Mouse (Mus musculus): Measurements from ENCODE around the gene Tti1.
"Not testable (repeated sequence)": the region's sequence is repeated elsewhere in the genome, so short reads cannot be mapped to it uniquely, and the experiment has no call there.

Tti1 gene

DNA sequence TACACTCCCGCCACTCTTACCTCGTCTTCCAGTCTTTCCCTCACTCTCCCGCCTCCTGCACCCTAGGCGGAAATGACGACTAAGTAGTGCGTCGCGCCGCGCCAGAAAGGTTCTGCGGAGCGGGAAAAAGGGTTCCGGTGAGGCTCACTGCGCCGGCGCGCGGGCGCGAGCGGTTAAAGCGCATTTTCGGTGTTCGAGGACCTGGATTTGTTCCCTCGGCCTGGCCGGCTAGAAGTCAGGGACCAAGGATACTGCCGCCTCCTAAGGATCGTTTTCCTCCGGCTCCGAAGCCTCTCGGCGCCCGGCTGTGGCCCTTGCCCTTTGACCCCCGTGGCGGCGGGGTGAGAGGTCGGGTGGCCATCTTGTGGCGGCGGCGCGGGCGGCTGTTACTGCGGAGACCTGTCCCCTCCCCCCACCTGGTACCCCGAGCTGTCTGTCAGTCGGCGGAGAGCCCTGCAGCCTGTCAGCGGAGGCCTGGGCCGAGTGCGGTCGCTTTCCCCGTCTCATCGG is at the start of gene Tti1, which contains the start of gene Rprd1b:
TSS of gene Tti1 (minus strand) at position 80 of the 510 bp plus-strand sequence.
TSS of gene Rprd1b (plus strand) at position 144 of the 510 bp plus-strand sequence.
- DNase-seq, result peak; percentile 93 to 96

DNA sequence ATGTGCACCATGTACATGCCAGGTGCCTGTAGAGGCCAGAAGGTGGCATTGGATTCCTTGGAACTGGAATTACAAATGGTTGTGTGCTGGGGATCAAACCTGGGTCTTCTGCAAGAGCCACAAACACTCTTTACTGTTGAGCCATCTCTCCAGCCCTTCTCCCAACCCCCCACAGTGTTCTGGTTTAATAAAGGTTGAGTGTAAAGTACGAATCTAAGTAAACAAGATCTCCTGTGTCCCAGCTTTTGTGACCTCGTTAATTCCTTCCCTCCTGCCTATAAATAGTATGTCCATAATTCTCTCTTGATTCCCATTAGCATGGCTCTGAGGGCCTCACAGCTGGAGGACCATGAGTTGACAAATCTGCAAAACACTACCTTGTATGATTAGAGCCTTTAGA is 49.7 kb upstream of the Tti1 start:
- no peak for DNase-seq

DNA sequence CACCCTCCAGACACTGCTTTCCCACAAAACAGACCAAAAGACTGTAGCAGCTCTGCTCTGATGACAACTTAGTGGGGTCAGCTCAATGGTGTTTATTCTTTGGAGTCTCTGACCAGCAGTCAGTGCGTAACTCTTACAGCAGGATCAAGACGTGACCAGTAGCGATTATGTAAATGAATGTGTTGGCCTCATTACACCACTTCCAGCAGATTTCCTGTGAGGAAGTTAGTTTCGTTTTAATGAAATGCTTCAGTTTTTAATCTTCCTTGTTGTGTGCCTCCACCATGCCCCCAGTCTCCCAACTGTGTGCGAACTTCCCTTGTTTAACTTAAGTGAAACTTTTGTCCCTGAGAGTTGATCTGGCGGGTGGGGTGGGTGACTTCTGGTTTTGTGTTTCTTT is 48.5 kb upstream of the Tti1 start:
- DNase-seq, result no peak

DNA sequence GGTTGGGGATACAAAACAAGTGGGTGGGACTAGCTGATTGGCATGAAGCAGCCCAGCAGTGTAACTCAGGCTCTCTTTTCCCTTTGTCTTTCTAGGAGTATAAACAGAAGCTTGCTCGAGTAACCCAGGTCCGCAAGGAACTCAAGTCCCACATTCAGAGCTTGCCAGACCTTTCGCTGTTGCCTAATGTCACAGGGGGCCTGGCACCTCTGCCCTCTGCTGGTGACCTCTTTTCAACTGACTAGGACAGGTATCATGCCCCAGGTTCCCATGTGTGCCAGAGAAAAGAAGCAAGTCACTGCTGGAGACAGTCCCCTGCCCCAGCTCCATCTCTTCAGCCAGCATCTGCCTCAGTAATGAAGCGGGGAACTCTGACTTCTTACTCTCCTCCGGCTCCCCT is 46.6 kb upstream of the Tti1 start:
- DNase-seq, result no peak

DNA sequence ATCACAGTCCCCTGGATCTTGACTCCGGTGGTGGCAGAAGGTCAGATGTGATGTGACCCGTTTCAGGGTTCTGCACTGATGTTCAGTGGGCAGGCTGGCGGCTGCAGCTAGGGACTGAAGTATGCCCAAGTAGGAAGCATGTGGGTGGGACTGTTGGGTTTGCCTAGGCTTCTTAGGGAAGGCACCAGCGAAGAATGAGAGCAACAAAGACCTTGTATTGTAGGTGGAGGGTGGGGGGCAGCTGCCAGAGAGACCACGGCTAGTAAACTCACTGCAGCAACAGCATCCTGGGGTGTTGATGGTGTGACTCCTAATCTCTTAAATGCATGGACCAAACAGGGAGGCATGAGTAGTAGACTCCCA is 43.4 kb upstream of the Tti1 start:
- DNase-seq, result peak in 1 of 2 experiments; percentile 46

DNA sequence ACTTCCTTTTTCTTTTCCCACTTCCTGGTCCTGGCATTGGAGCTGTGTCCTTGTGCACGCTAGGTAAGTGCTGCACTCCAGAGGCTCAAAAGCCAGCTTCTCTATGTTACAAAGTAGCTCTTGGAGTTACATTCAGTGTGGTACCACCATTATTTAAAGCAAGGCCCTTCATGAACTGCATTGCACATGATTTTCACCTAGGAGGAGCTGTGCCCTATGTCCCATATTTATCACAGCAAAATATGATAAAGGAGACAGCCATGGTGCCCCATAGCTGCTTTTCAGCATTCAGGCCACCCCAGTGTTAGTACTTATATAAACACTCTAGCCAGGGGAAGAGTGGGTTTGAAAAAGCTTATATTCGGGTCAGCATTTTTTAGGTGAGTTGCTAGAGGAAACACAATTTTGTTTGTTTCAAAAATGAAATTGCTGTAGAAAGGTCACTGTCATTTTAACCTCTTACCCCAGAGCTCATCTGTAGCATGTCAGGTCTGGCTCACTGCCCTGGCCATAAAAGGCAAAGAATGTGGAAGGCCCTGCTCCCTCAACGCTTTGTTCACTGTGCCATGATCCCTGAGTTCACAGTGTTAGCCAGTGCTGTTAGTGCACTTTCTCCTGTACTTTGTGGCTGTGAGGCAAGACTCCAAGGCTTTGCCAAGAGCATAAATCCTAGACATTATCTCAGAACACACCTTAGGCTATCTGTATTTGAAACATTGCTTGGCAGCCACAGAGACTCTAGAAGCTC is 42.8 kb upstream of the Tti1 start:
- peak; percentile 85 to 88 for DNase-seq

DNA sequence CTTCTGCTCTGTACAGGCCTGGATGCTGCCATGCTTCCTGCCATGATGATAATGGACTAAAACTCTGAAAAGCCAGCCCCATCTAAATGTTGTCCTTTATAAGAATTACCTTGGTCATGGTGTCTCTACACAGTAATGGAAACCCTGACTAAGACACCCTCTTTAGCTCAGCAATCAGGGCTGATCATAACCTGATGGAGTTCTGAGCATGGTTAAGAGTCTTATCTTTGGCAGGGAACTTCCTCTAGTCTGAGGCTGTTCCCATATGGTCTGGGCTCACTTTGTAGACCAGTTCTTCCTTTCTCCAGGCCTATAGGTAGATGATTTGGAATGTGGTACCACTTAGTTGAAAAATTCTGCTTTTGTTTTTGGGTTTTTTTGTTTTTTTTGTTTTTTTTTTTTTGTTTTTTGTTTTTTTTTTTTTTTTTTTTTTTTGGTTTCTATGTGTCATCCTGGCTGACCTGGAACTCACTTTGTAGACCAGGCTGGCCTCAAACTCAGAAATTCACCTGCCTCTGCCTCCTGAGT is 40.3 kb upstream of the Tti1 start:
- DNase-seq, result no peak

DNA sequence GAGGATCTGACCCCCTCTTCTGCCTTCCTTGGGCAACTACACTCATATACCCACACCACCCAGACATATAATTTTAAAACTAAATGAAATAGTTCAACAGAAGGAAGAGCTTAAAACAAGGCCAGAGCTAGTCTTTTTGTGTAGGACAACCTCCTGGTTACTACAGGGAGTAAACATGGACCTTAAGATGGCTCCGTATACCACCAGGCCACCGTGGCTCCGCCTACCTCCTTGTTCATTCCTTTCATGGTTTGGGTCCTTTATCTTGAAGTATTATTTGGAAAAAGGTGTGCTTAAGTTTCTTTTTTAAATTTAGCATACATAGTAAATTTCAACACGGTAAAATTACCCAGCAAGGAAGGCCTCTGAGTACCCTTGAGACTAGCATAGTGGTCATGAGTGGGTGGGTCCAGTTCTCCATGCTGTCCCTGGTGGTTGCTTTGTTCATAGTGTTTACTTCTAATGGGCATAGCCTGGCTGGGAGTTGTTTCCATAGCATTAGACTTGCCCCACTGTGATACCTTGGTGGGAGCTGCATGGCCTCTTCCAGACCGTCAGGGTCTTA is 39.1 kb upstream of the Tti1 start:
- DNase-seq, result no peak

DNA sequence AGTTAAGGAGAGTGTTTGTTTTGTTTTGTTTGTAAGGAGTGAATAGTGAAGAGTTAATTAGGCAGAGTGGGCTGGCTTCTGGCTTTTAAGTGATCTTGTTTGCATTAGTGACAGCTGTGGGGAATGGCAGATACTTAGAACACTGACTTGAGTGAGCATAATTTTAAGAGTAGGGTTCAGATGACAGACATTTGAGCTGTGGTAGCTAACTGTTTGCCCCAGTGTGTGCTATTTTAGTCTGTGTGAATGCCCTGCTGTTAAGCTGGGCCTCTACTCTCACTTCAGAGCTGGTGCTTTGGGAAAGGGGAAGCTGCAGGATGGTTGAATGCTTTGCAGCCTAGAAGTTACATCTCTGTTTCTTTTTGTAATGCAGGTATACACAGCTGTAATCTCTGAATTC is 38.2 kb upstream of the Tti1 start:
- DNase-seq, result no peak

DNA sequence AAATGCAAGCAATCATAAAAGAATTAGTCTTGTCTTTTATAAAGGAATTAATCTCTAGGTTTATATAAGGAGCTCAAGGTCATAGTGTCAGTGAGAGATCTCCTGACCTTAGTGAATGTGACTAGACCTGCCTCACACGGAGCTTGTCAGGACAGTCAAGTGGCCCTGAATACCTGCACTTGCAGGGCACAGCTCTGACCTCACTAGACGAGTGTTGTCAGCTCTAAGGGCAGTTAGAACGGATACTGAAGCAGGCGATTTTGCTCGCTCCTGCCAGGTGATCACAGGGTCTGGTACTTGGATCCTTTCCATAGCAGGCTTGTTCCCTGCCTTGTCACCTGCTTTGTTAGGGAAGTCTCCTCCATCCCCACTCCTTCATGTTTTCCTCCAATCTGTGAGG is 36.8 kb upstream of the Tti1 start:
- no peak for DNase-seq

DNA sequence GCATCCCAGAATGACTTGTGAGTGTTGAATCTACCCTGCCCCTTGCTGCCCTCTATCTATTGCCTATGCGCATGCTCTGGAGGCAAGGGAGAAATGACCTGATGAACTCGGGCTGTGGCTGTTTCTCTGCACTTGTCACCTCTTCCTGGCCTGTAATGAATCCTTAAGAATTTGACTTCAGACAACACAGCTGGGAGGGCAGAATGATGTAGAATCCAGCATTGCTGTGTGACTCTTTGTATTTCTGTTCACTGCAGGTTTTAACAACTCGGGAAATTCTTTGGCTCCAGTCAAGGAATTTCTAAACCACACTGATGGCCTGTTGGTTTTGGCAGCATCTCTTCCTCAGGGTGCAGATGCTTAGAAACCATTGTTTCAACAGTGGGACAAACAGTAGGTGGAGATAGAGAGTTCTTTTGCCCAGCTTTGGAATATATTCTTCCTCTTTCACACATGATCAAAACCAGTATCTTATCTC is 36.4 kb upstream of the Tti1 start:
- DNase-seq, result peak in 1 of 2 experiments; percentile 49

DNA sequence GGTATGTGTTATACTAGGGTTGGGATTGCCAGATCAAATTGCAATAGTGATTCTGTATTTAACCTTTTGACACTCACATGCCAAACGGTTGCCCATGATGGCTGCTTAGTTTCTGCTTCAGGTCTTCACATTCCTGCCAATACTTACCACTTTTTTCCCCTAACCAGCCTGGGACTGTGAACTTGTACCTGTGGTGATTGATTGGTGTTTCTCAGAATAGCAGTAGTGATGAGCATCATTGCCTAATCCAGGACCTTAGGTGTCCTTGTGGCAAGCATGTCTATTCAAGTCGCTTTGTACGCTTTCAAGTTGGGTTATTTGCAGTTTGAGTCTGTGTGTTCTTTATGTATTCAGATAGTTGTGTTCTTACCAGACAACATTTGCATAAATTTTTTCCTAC is 34.8 kb upstream of the Tti1 start:
- DNase-seq, result no peak

DNA sequence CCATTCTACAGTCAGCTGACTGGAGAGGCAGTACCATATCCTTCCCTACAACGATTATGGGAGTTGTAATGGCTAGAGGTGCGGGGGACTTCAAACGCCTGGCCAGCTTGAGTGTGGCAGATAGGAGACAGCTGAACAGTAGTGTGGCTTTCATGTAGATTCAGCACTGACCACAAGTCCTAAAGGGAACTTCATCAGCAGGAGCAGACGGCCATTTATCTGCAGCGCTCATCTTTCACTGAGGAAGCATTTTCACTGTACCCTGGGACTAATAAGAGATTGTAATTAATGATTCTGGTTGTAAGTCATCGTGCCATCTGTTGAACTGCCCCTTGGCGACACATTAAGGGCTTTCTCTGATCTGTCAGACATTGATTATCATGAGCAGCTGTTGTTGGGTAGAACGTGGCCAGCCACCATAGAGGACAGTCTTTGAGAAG is 31.5 kb upstream of the Tti1 start:
- DNase-seq, result no peak

DNA sequence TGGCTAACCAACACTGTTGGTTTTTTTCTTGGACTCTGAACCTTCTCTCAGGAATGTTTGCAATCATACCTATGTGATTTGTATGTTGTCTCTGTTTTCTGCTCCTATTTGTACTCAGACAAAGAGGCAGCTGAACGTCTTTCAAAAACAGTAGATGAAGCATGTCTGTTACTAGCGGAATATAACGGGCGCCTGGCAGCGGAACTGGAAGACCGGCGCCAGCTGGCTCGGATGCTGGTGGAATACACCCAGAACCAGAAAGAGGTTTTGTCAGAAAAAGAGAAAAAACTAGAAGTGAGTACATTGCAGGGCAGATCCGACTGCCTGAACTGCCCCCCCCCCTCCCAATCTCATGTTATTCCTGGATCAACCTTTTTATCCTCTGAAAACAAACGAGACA is 30.3 kb upstream of the Tti1 start:
- DNase-seq, result peak in 1 of 2 experiments; percentile 26

DNA sequence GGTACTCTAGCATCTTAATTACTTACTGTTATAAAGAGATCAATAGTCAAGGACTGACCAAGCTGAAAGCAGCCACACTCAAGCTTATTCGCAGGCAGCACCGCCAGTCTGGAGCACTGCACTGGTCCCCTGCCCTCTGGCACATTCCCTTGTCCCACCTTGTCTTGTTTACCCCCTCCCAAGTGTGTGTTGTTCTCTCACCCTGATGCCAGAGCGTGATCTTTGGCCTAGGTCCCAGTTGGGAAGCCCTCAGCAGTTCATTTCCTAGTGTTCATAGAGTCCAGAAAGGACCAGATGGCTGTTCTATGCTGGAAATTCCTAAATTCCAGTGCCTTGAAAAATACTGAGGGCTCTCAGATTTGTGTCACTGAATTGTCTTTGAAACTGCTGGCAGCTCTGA is 28.8 kb upstream of the Tti1 start:
- no peak for DNase-seq

DNA sequence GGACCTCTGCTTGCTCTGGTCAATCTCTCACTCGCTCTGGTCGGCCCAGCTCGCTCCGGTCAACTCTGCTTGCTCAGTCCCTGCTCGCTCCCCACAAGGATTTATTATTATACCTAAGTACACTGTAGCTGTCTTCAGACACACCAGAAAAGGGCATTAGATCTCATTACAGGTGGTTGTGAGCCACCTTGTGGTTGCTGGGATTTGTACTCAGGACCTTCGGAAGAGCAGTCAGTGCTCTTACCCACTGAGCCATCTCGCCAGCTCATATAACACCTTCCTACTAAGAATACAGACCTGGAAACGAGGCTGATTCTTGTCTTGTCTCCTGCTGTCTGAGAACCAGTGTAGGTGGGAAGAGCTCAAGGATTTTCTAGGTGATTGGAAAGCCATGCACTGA is 27.1 kb upstream of the Tti1 start:
- not testable (repeated sequence) for DNase-seq

DNA sequence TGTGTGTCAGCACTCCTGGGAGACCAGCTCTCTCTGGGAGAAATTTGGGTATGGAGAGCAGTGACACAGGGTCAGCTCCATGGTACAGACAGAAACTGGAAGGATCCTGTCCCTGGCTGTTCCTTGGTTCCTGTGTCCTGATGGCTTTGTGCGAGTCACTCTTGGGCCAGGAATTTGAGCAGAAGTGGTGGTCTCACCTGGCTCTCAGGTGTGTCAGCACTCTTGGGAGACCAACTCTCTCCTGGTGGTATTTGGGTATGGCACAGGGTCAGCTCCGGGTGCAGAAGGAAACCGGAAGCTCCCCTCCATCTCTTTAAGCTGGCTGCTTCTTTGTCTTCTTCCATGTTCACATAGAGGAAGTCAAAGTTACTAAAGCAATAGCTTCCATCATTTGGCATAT is 26.4 kb upstream of the Tti1 start:
- no peak for DNase-seq

DNA sequence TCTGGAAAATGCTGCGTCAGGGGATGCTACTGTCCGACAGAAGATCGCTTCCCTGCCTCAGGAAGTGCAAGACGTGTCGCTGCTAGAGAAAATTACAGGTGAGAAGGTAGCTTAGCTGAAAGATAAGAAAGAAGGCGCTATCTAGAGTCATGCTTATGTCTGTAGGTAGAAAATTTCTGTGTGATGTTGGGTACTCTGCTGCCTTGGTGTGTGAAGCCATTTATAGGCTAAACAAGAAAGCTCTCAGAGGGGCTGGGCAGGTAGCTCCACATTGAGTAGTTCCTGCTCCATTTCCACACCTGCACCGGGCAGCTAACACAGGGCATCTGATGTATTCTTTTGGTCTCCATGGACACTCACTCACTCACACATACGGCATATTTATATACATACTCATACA is 21.9 kb upstream of the Tti1 start:
- DNase-seq, result no peak

DNA sequence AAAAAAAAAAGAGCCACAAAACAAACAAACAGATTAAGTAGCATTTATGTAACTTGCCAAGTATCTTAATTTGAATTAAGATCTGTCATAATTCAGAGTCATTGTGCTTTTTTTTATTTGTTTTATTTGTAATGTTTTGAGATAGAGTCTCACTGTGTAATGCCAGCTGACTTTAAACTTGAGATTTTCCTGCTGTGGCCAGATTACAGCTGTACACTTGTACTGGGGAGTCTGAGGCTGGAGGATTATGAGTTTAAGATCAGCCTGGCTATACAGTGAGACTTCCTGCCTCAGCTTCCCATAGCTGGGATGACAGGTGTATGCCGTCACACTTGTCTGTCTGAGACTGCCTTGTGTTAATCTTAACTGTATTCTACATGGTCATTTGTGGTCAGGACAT is 20.5 kb upstream of the Tti1 start:
- no peak for DNase-seq

DNA sequence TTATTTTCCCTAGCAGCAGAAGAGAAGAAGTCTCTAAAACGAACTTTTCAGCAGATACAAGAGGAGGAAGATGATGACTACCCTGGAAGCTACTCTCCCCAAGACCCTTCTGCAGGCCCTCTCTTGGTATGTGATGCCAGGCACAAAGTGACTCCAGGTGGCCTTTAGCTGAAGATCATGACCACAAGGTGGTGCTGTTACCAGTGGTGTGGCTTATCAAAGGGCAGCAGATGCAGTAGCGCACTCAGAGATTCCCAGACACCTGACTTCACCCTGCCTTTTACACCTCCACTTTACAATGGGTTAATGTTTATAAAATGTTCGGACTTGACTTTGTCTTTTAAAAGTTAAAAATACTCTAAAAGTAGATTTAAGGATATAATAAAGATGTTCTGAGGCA is 19.7 kb upstream of the Tti1 start:
- DNase-seq, result peak; percentile 68 to 81

DNA sequence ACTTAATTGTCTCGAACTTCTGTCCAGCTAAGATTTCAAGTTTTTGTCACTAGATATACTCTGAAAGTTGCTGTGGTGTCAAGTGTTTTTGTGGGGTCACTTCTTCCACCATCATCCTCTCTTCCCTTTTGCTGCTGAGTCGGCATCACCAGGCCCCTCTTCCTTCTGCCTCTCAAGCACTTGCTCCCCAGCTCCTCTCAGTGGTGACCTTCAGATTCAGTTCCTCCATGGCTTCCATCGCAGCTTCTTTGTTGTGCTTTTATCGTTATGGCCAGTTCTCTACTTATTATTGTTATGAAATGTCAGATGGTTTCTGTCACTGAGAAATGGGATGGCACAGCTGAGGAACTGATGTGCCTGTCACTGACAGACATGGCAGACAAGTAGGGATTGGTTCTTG is 18.0 kb upstream of the Tti1 start:
- DNase-seq, result no peak

DNA sequence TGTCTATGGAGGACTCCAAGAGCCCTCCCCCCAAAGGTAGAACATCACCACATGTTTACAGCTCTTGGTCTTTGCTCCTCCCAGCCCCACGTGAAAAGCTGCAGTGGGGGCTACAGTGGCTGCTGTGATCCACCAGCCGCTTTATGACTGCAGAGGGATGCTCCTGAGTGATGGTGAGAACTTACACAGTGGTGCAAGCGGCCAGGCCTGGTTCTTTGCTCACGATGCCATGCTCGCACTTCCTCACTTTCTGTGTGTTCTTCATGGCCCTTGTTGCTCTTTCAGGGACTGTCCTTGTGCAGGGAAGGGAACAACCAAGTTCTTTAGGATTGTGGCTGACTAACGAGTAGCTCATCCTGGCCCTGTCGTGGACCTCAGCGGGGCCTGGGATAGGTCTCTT is 15.3 kb upstream of the Tti1 start:
- no peak for DNase-seq

DNA sequence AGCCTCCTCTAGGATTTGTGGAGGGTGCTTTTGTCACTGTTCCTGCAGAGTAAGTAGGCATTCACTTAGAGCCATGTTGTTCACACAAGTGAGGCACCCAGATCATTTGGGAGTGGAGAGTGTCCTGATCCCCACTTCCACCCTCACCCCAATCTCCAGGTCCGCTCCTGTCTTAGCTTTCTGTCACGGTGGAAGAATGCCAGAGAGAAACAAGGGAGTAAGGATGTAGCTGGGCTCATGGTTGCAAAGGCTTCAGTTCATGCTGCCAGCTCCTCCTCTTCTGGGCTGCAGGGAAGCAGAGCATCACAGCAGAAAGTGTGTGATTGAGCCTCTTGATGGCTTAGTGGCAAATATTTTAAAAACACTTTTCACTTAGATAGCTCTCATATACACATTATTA is 12.2 kb upstream of the Tti1 start:
- DNase-seq, result no peak

DNA sequence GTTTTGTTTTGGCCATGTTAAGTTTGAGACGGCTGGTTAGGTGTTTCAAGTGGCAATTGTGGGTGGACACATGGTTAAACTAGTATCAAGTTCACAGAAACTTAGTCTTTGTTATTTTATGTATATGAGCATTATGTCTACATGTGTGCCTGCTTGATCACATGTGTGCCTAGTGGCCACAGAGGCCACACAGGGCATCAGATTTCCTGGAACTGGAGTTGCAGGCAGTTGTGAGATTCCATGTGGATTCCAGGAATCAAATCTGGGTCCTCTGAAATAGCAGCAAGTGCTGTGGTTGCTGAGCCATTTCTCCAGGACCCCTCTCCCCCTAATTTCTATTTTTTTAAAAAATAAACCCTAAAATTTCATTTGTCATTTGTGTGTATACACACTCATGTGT is 11.4 kb upstream of the Tti1 start:
- DNase-seq, result no peak

All from kidney, postnatal 36 days (tissue).